Mouse (Mus musculus) spleen, adult 2 months (tissue): Measurements from ENCODE around the gene Dnaic1.

ENCODE experiments used
- CTCF ChIP-seq: fragments of 200-500 bp; IDR thresholded peaks from 2 replicates; pipeline ENCODE4 v1.5.1; 2011; ENCODE audit warnings: mild to moderate bottlenecking, inconsistent platforms; ENCODE audit not compliant: insufficient read depth, insufficient read length, insufficient replicate concordance; ENCODE audit errors: extremely low read depth
- POLR2A ChIP-seq: fragments of 200-500 bp; IDR thresholded peaks from 2 replicates; pipeline ENCODE4 v1.6.1; 2011; ENCODE audit warnings: low read depth, low read length, inconsistent platforms

DNA sequence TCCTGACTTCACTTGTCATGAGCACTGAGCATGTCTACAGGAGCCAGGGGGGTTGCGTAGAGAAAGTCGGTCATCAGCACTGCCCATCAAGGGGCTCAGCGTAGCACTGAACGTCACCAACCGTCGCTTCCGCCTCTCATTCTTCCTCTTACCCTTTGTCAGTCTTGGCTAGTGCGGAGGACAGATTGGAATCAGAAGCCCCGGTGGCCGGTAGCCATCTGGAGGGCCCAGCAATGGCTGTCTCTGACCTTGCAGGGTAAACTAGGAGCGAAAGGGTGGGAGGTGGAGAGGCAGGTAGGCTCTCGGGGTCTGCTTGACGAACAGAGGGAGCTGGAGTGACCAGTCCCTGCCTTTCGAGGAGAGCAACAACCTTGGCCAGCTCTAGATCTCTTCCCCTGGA is 52.5 kb downstream of the Dnaic1 start:
- TF ChIP-seq CTCF = no peak
- no peak for TF ChIP-seq POLR2A
